18 mouse cellular contexts compared by ENCODE assay signal in genomic region chr17:27173715-27174114, GRCm38 (mm10). TPM values are rescaled to one million over a fixed set of nuclear protein-coding genes. Genes with fewer than 3 reads are reported as not detected.
DNase-seq lines count a peak whose midpoint lies in the region; ATAC-seq and TF ChIP-seq lines count a peak whose summit lies in the region.
"Had no signal": no experiment of that assay in that cellular context is flagged by ENCODE, and none has a peak within 500 bp of the region (broad histone marks: within the 10 kb centered on the region; RNA-seq: fewer than 3 reads in every experiment).

No protein-coding gene starts in this region.

- 0 out of 2 replicates have a peak, but pooled peaks have one; percentile 44 for ATAC-seq in frontal cortex, adult (ENCODE audit: low TSS enrichment)
- ATAC-seq in common myeloid progenitor, adult 5-6 weeks (replicated peaks; ENCODE audit: low read depth, poor library complexity, severe bottlenecking): peak; percentile 84
- ATAC-seq in monocyte, adult 5-6 weeks (replicated peaks; ENCODE audit: insufficient number of reproducible peaks, low FRiP score, low TSS enrichment, poor library complexity, severe bottlenecking): peak; percentile 86

- no peaks in the 10 kb centered on the region for H3K4me1 ChIP-seq in lung, adult 2 months (ENCODE audit: control insufficient read depth, insufficient read depth, low read length)

- DNase-seq in frontal cortex, postnatal 14 days (ENCODE audit: low spot score in 2 of 2): no peak
- peak; percentile 12 for DNase-seq in lung, postnatal 36 days
- no peak for DNase-seq in lung, adult 2 months
- DNase-seq in adrenal gland, adult 2 months: no peak
- DNase-seq: gastrocnemius, postnatal 36 days; kidney, adult 2 months; kidney, postnatal 25 days; thymus, adult 2 months had no signal

- TF ChIP-seq POLR2A in lung, adult 2 months (IDR thresholded peaks at IDR 0.05; ENCODE audit: borderline replicate concordance, extremely low read depth, low read depth, low read length): no peak

- TF ChIP-seq CTCF in lung, adult 2 months (IDR thresholded peaks at IDR 0.05; ENCODE audit: insufficient read depth, low read length): no peak

- H3K4me3 ChIP-seq in lung, adult 2 months (replicated peaks; ENCODE audit: extremely low read depth, low read depth, low read length): no peak overlapping the region
- H3K4me3 ChIP-seq: heart, embryonic 12.5 days; lung, embryonic 15.5 days; myocyte had no signal

- 42% methylated on average over 3 of the region's 3 CpGs for WGBS in lung, adult 2 months

RNA-seq across cellular contexts. Expression of gene Ip6k3, which starts 6.1 kb away (rescaled TPM):
- polyA plus RNA-seq in lung, adult 2 months (2012; rRNA removed): 3.3 and 3.6 TPM in 2 replicates
- not detected in 2 replicates for total RNA-seq in common myeloid progenitor, adult 5-6 weeks (2017)
- total RNA-seq in monocyte, adult 5-6 weeks (2017): 5.4 to 8.6 TPM (median 7.0 TPM) in 3 replicates
- total RNA-seq in adrenal gland, adult 2 months (2021): 1 to 10 TPM in 1 of 2 experiments, under 1 TPM in 1; 0.69 to 1.9 TPM
- 0.83 and 1.2 TPM in 2 replicates for polyA plus RNA-seq in adrenal gland, adult 2 months (2012; rRNA removed)
- total RNA-seq: layer of hippocampus, postnatal 10 days; liver, adult 2 months; neutrophil, adult 5-6 weeks had no signal
- polyA plus RNA-seq: liver, adult 2 months; small intestine, adult 2 months had no signal

RNA-seq across cellular contexts. Expression of gene Lemd2, which starts 30.6 kb away (rescaled TPM):
- polyA plus RNA-seq in lung, adult 2 months (2012; rRNA removed): 89.9 and 99.7 TPM in 2 replicates
- 20.2 and 44.6 TPM in 2 replicates for total RNA-seq in common myeloid progenitor, adult 5-6 weeks (2017)
- 54.3 to 81.1 TPM (median 78.5 TPM) in 3 replicates for total RNA-seq in monocyte, adult 5-6 weeks (2017)
- 10 to 100 TPM; 53.3 to 56.3 TPM for total RNA-seq in adrenal gland, adult 2 months (2021)
- polyA plus RNA-seq in adrenal gland, adult 2 months (2012; rRNA removed): 152 and 185 TPM in 2 replicates

RNA-seq across cellular contexts. Expression of gene Uqcc2, which starts 40.0 kb away (rescaled TPM):
- polyA plus RNA-seq in lung, adult 2 months (2012; rRNA removed): 80.0 and 91.5 TPM in 2 replicates
- total RNA-seq in common myeloid progenitor, adult 5-6 weeks (2017): 74.7 and 143 TPM in 2 replicates
- total RNA-seq in monocyte, adult 5-6 weeks (2017): 79.3 to 105 TPM (median 82.5 TPM) in 3 replicates
- 100 to 1,000 TPM; 218 to 406 TPM for total RNA-seq in adrenal gland, adult 2 months (2021)
- 132 and 172 TPM in 2 replicates for polyA plus RNA-seq in adrenal gland, adult 2 months (2012; rRNA removed)
